Mouse (Mus musculus): ENCODE measurements around the gene Pde4d. TPM values are rescaled to one million over a fixed set of nuclear protein-coding genes. Genes with fewer than 3 reads are reported as not detected.

Pde4d gene
- total RNA-seq, 2 experiments from 2014 or later: 26.1 to 30.2 TPM

DNA sequence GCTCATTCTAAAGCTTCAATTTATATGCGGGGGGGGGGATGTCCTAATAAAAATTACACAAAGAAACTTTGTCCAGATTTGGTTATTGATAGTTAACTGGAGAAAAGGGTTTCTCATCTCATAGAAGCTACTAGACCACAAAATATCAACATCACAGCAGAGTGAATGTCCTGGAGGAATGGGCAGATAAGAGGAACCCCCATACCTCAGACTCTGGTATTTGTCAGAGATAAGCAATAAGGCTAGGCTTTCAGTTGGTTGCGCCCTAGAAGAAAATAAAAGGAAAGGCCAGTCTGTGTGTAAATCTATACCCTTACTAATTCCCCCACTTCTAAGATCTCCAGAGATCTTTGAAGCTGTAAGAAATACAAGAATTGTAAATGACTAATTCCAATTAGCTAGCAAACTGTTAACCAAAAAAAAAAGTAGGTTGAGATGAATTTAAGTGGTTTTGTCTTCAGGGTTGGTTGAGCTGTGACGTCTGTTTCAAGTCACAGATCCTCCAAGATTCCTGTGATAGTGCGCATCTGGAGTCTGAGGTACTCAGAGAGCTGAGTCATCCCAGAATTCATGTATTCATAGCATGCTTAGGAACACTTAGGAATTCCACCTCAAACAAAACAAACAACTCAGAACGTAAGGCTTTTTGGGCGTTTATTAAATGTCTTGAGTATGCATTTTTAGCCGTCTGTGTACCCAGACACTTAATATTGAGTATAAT lies 1197.9 kb downstream of the Pde4d start:
- DNase-seq (ENCODE audit: low spot score in 2 of 2): no peak

DNA sequence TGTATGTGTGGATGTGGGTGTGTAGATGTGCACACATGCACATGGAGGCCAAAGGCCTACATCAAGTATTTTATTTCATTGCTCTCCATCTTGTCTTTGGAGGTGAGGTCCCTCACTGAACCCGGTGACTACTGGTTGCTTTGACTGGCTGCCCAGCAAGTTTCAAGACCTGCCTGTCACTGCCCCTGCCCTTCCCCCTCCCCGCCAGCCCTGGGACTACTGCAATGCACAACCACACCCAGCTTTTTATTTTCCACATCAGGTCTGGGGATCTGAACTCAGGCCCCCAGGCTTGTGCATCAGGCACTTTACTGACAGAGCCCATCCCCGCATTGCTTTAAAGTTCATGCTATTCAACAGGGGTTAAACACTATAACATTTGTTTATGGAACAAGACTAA lies 1198.6 kb downstream of the Pde4d start:
- DNase-seq (ENCODE audit: low spot score in 2 of 2): no peak

- DNase-seq (ENCODE audit: low spot score in 2 of 2): no peak
Measured at GRCm38 (mm10) chr13:109651790-109652605, 1202.2 kb downstream of the Pde4d start.

DNA sequence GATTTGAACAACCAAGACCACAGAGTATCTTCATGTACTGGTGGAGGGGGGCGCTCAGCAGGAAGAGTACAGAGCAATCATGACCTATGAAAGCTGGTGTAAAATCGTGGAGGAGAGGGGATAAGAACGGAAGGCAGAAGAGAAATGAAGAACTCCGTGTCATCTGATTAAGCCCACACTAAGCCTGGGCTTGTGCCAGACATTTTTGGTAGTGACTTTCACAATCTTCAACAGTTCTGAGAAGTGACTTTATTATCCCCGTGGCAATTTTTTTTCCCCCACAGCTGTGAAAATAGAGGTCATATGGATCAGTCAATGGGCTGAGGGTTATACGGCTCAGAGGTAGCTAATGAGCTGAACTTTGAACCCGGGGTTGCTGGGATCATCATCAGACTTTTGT lies 1202.9 kb downstream of the Pde4d start:
- DNase-seq (ENCODE audit: low spot score in 2 of 2): no peak

DNA sequence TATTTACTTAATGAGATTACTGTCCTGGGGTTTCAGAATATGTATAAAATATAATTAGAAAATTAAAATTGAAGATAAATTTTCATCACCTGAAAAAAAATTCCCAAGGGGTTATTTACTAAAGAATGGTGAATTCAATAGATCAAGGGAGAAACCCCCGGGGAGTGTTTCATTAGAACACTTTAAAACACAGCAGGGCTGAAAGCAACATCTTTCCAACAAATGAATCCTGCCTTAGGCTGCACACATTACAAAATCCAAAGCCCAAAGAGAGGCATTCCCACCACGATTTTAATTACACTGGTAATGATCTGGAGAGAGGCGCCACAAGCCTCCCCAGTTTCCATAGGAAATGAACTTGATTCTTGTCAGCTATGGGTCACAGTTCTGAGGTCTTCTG lies 1205.6 kb downstream of the Pde4d start:
- no peak for DNase-seq (ENCODE audit: low spot score in 2 of 2)

DNA sequence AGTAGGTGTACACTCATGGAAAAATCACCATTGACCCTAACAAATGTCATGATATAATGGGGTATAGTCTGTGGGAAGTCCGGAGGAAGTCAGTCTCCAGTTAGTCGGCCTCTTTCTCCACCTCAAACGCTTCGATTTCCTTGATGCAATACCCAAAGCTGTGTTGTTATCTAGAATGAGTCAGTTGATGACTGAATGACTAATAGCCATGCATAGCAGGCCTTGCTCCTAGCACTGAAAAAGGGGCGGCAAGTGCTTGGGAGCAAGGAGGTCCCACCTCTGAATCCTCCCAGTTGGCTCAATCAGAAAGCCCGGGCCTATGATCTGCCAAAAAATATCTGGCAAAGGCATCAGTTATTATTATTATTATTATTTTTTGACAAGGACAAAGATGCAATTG lies 1209.4 kb downstream of the Pde4d start:
- DNase-seq (ENCODE audit: low spot score in 2 of 2): no peak

DNA sequence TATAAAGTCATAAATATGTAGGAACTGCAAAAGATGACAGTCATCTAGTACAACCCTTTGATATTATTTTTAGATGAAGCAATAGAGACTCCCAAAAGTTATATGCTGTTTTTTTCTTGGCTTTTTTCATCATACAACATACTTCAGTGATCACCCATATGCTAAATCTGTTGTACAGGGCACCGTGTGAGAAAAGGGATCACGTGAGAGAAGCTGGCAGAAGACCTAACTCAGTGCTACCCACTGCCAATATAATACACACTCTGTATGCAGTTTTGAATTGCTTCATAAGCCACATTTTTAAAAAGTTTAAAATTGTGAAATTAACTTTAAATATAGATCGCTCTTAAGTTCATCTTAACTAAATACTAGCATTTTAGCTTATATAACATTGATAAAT lies 1211.6 kb downstream of the Pde4d start:
- no peak for DNase-seq (ENCODE audit: low spot score in 2 of 2)

GRCm38 (mm10) chr13:109662099-109662498 lies 1212.4 kb downstream of the Pde4d start:
- DNase-seq (ENCODE audit: low spot score in 2 of 2): no peak

- DNase-seq (ENCODE audit: low spot score in 2 of 2): no peak
Measured at GRCm38 (mm10) chr13:109662731-109663130, 1213.0 kb downstream of the Pde4d start.

GRCm38 (mm10) chr13:109664956-109665802 lies 1215.4 kb downstream of the Pde4d start:
- DNase-seq (ENCODE audit: low spot score in 2 of 2): no peak

- DNase-seq (ENCODE audit: low spot score in 2 of 2): no peak
Measured at GRCm38 (mm10) chr13:109665803-109666403, 1216.2 kb downstream of the Pde4d start.

GRCm38 (mm10) chr13:109669965-109670364 lies 1220.2 kb downstream of the Pde4d start:
- DNase-seq (ENCODE audit: low spot score in 2 of 2): no peak

DNA sequence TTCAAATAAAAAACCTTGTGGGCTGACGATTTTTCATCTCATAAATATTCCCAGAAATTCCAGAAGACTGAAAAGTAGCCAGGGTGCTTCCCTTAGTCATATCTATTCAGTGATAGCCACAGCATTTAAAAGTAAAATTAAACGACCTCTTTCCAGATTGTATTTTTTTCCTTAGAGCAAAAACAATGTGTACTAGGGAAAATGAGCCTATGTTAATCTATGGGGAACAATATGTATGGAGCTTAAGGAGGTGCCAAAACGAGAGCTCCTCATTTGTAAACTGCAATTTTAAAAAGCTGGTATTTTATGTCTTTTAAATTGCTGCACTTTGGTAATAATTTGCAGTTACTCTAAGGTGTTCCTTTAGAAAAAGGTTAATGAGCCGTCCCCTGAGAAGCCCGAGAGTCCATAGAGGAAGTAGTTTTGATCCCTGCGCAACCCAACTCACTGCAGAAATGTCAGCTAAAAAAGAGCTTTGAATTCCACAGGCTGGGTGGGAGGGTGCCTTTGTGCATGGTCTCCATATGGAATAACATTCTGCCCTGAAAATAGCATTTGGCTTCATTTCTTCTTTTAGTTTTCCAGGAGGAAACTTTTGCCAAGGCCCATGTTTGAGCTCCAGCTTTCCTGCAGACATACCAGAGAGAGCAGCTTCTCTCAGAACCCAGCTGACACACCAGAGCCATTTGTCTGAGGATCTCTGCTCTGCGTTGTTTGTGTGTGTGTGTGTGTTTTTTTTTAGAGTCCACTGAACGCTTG lies 1222.0 kb downstream of the Pde4d start:
- DNase-seq (ENCODE audit: low spot score in 2 of 2): no peak

- no peak for DNase-seq (ENCODE audit: low spot score in 2 of 2)
Measured at GRCm38 (mm10) chr13:109677047-109677446, 1227.3 kb downstream of the Pde4d start.

DNA sequence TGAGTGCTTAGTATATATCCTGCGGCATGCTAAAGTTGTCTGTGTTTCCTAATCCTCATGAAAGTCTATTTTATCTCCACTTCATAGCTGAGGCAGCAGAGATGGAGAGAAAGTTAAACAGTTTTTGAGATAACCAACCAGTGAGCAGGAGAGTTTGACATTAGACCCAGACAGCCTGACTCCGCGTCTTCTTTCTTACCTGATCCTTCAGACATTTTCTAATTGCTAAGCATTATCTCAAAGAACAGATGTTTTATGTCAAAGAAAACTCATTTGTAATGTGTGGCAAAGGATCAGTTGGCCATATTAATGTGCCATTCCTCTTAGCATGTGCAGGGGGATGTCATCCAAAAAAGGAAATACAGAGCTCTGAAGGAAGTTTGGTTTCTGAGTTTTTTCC lies 1227.9 kb downstream of the Pde4d start:
- no peak for DNase-seq (ENCODE audit: low spot score in 2 of 2)

- no peak for DNase-seq (ENCODE audit: low spot score in 2 of 2)
Measured at GRCm38 (mm10) chr13:109678991-109679390, 1229.2 kb downstream of the Pde4d start.

DNA sequence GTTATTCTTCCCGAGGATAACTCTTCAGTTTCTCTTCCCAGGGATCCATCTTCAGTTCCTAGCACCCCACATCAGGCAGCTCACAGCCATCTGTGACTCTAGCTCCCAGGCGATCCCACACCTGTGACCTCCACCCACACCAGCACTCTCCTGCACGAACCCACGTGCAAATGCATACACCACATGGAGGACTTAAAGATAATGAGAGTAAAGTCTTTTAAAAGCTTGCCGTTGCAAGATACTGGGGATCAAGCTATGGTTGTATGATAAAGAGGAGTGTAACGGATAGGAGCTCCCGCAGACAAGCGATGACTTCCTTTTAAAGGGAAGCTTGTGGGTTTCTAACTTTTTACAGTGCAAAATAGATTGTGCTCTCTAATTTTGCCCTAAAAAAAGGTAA lies 1230.5 kb downstream of the Pde4d start:
- no peak for DNase-seq (ENCODE audit: low spot score in 2 of 2)

- DNase-seq (ENCODE audit: low spot score in 2 of 2): no peak
Measured at GRCm38 (mm10) chr13:109681699-109682293, 1232.0 kb downstream of the Pde4d start.

GRCm38 (mm10) chr13:109683001-109683400 lies 1233.3 kb downstream of the Pde4d start:
- no peak for DNase-seq (ENCODE audit: low spot score in 2 of 2)

- DNase-seq (ENCODE audit: low spot score in 2 of 2): no peak
Measured at GRCm38 (mm10) chr13:109684985-109685295, 1235.2 kb downstream of the Pde4d start.

Measured in adrenal gland, postnatal 4 days (tissue).